Mouse (Mus musculus): ENCODE measurements around the gene Ptprt. TPM values are rescaled to one million over a fixed set of nuclear protein-coding genes. Genes with fewer than 3 reads are reported as not detected.

Gene Ptprt
- total RNA-seq, 2 experiments from 2014 or later, result 0.41 to 0.59 TPM

DNA sequence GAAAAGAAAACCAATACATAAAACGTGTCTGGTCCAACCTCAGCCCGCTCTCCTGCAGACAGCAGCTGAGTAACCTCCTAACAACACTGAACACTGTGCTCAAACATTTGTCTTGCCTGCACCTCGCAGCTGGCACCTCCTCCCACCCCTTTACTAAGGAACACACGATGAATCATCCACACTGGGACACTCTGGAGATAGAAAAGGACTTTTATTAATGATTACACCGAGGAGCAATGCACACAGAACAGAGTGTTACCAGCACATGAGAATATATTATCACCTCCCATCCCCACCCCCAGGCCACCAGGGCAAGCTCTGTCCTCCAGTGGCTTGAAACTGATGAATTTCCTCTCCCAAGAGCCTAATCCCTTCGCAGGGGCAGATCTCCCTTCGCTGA is 230.8 kb downstream of the Ptprt start:
- DNase-seq, result no peak
- intact Hi-C loops (cut with DNase I), result no loop called here

GRCm38 (mm10) chr2:162426114-162426513 is 234.8 kb downstream of the Ptprt start:
- intact Hi-C loops (cut with DNase I), result no loop called here
- no peak for DNase-seq

DNA sequence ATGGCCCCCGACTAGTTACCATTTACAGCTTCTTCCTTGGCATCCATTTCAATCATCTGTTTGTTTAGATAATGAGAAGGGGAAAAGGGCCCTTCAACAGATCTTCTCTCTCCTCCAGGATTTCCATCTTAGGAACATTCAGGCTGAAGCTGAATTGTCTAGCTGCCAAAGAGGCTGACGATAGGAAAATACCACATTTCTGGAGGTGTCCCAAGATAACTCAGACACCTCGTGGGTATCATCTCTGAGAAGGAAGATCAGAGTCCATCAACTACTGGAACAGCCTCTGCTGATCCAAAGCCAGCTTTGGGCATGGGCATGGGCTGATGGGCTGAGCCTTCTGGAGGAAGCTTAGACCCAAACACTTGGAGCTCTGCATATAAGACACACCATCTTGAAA is 242.8 kb downstream of the Ptprt start:
- no peak for DNase-seq
- intact Hi-C loops (cut with DNase I), result no loop called here

DNA sequence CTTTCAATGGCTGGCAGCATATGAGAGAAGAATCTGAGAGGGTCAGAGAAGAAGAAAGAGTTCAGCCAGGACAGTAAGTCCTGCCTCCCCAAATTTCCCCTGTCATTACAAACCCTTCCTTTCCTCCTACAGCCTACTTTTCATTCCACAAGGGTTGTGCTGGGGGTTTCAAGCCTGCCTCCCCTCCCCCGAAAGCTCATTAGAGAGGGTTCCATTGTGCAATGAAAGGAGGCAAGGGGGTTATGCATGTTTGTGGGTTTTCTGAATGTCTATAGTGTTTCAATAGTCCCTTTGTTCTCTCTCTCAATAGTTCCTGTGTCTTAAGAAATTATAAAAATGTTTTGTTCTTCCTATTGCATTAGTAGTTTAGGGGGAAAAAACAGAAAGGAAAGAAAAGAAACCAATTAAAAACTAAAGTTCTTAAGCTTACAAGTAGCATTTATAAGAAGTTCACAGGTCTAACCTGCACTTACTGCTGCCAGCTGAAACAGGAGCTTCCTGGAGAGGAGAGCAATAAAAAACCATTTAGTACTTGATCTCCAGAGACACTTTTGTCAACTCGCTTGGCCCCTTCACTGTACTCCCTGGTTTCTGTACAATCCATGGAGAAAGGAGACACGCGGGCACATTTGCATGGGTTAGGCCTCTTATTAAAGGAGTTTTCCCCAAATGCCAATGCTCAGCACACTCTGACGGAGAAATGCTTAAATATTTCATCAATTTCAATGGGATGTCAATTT is 247.7 kb downstream of the Ptprt start:
- intact Hi-C loops (cut with DNase I), result no loop called here
- DNase-seq, result no peak

- DNase-seq, result no peak
- intact Hi-C loops (cut with DNase I), result no loop called here
Observed at GRCm38 (mm10) chr2:162411014-162411413, 249.9 kb downstream of the Ptprt start.

DNA sequence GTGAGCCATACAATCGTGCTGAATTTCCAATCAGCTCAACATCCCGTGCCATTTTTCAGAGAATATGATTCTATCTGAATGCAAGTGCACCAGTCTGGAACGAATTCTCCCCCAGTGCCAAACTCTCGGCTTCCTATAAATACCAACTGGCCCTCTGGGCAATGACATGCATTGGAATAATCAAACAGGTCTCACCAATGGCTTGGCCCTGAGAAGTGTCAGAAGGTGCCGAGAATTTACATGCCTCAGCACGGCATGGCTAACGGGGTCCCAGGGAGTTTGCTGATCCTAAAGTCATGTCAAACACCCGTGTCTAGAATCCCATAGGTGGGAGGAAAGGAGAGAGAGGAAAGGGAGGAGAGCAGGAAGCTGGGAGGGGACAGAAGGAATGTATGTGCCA is 251.7 kb downstream of the Ptprt start:
- no peak for DNase-seq
- intact Hi-C loops (cut with DNase I), result no loop called here

DNA sequence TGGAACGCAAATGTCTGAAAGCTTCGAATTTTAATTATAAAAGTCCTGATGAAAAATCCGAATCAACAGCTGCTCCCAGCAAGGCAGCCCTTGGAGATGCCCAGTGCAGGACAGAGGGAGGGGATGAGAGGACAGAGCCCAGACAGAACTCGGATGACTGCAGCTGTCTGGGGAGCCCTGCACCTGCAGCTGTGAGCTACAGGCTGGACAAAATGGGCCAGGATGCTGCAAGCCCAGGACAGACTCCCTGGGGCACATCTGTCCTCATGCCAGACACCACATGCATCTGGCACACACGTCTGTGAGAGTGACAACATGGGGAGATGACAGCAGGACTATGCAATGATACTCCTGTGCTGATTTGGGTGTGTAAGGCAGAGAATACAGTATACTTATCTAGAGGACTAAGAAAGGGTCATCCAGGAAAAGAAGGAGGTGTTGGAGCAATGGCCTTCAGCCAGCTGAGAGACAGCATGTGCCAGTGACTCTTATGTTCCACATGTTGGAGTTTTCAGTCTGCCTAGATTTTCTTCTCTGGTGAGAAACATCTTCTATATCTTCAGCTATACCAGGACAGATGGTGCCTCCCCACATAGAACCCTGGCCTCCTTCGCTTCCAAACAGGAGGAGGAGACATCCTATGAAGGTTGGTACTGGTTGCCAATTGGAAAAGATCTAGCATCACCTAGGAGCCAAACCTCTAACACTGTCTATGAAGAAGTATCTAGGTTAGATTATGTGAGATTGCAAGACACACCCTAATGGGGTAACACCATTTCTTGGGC is 259.4 kb downstream of the Ptprt start:
- intact Hi-C loops (cut with DNase I), result no loop called here
- DNase-seq, result no peak

DNA sequence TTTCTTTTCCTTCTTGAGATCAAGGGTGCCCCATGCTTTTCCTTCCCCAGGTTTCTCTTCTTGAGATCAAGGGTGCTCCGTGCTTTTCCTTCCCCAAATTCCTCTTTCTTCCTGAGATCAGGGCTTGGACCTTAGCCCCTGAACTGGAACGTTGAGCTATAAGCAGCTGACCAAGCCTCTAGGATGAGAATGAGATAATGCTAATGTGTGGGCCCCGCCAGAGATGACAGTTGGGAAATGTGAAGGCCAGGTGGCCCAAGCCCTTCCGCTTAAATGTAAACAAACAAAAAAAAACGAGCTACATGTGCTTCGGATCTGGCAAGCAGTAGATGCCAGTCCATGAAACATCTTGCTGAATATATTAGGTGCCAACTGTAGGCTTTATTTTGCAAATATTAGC is 266.3 kb downstream of the Ptprt start:
- intact Hi-C loops (cut with DNase I), result no loop called here
- DNase-seq, result no peak

GRCm38 (mm10) chr2:162391834-162392233 is 269.1 kb downstream of the Ptprt start:
- intact Hi-C loops (cut with DNase I), result no loop called here
- DNase-seq, result no peak

DNA sequence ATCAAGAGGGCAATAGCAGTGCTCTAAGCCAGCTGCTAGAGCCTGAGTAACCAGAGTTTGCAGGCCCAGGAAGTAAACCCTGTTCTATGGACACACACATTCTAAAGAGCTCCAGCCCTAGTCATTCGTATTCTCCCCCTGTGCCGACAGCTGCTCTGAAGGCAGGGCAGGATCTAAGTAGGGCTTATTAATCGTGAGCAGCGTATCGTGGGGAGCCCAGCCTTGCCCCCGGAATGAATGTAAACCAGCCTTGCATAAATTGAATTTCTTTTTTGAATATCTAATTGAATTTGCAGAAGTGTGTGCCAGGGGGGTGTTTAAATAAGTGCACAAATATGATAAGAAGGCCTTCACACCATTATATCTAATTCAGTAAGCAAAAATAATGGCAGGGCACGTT is 283.6 kb downstream of the Ptprt start:
- intact Hi-C loops (cut with DNase I), result no loop called here
- no peak for DNase-seq

GRCm38 (mm10) chr2:162349047-162349446 is 311.9 kb downstream of the Ptprt start:
- intact Hi-C loops (cut with DNase I), result no loop called here
- DNase-seq, result no peak

DNA sequence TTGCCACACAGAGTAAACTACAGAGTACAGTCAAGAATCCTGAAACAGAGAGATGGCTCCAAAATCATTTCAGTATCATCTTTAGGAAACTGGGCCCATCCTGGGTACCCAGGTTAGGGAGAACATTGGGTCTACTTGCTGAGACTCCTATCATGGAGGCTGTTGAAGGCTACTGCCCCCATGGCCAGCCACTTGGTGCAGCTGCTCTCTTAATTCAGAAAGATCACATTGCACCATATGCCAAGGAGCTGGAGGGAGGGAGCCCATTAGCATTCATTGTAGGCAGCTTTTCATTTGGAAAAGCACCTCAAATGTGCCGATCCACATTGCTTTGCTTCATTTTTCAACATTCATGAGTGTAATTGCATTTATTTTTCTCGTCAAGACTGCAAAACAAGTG is 319.1 kb downstream of the Ptprt start:
- intact Hi-C loops (cut with DNase I), result no loop called here
- no peak for DNase-seq

- DNase-seq, result no peak
- intact Hi-C loops (cut with DNase I), result no loop called here
Observed at GRCm38 (mm10) chr2:162340231-162340630, 320.7 kb downstream of the Ptprt start.

DNA sequence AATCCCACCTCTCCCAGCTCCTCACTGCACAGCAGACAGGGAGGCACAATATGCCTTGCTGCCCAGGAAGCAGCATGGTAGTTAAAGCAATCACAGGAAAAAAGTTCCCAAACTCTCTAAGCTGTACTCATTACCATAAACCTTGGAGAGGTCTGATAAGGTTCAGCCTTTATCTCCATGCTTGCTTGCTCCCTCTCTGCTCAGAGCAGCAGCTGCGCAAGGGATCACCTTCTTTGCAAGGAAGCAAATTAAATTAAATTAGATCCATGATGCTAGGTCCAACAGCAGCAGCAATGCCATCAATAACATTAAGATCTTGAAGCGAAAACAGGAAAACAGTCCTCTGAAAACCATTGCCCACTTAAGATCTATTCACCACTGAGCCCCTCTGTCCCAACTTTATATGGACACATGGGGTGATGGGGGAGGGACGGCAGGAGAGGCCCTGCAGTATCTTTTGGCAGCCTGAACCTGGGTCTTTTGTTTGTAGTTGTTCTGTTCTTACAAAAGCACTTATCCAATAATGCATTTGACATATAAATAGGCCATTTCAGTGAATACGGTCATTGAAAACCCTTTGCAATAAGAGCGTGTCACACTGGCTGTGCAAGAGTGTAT is 328.8 kb downstream of the Ptprt start:
- DNase-seq, result no peak
- intact Hi-C loops (cut with DNase I), result no loop called here

- intact Hi-C loops (cut with DNase I), result no loop called here
- no peak for DNase-seq
Observed at GRCm38 (mm10) chr2:162329430-162329829, 331.5 kb downstream of the Ptprt start.

DNA sequence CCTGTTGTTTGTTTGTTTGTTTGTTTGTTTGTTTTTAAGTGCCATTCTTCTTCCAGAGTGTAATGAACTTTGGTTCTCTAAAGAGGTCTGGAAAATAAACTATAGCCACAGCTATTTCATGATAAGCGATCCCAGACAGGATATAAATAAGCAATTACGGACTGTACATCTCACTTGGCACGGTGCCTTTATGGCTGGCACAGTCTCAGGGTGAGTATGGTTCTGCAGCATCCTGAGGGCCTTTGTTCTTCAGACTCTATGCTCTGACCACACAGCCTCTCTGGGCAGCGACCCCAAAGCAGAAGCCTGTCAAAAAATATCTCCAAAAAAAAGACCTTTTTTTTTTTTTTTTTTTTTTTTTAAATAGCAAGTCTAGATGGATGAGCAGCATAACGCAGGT is 338.5 kb downstream of the Ptprt start:
- intact Hi-C loops (cut with DNase I), result no loop called here
- no peak for DNase-seq

DNA sequence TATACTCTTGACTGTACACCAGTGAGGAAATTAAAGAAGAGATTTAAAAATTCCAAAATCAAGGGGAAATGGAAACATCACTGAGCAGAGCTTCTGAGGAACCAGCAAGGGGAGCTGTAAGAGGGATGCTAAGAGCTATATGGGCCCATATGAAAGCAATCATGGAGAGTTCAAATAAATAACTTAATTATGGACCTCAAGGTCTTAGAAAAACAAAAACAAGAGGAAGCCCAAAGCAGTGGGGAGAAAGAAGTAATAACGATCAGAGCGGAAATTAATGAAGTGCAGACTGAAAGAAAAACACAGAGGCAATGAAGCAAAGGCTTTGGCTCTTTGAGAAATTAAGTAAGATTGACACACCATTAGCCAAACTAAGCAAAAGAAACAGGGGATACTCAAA is 353.0 kb downstream of the Ptprt start:
- intact Hi-C loops (cut with DNase I), result no loop called here

GRCm38 (mm10) chr2:162294070-162294469 is 366.9 kb downstream of the Ptprt start:
- intact Hi-C loops (cut with DNase I), result no loop called here

More for the DNA sequence above, 353.0 kb downstream of the Ptprt start:
- DNase-seq, result no peak

DNA sequence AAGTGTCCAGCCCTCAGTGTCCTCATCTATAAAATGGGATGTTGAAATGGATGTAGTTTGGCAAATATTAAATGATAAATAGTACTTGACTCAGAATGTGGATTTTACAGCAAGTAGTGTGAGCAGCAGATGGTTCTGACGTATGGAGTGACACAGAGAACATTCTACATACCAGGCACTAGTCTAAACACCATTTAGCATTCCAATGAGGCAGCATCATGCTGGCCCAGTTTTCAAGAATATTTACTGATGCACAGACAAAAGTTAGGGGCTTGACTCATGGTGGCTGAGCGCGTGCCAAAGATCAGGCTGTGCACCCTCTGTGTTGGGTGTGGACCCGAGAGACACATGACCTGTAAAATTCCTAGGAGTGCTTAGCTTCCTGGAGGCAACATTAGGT is 378.3 kb downstream of the Ptprt start:
- intact Hi-C loops (cut with DNase I), result no loop called here
- no peak for DNase-seq

More at GRCm38 (mm10) chr2:162294070-162294469, 366.9 kb downstream of the Ptprt start:
- DNase-seq, result no peak

DNA sequence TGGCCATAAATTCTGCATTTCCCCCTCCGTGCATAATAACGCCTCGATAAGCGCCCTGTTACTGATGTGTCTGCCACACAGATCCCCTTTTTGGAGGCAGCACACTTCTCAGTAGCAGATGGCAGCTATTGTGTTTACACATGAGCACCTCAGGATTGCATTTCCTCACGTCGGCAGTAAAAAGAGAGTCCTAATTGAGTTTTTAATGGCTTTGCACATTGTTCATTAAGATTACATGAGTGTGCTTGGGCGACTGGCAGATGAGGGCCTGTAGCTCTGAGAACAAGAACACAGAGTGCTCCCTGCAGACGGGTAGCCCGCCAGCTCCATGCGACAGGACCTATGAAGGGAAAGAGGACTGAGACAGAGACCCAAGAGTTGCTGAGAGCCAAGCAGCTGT is 378.8 kb downstream of the Ptprt start:
- intact Hi-C loops (cut with DNase I), result no loop called here
- DNase-seq, result no peak

- intact Hi-C loops (cut with DNase I), result no loop called here
- no peak for DNase-seq
Observed at GRCm38 (mm10) chr2:162273826-162274225, 387.1 kb downstream of the Ptprt start.

- intact Hi-C loops (cut with DNase I), result no loop called here
- DNase-seq, result no peak
Observed at GRCm38 (mm10) chr2:162251272-162251671, 409.7 kb downstream of the Ptprt start.
